Mouse (Mus musculus) ZHBTc4 (cell line): ENCODE results near the gene Rhox10.
"Not testable (repeated sequence)": the region's sequence is repeated elsewhere in the genome, so short reads cannot be mapped to it uniquely, and the experiment has no call there.

Experiments used
- DNase-seq: peaks from one replicate; pipeline ENCODE4 v3.0.0-alpha.2; 2011; ENCODE audit warnings: low read depth, low spot score

Rhox10 gene

GRCm38 (mm10) chrX:38066175-38066574, at the start of gene Rhox10:
TSS of gene Rhox10 (plus strand) at chrX:38066475.
- peak; percentile 35 for DNase-seq

- not testable (repeated sequence) for DNase-seq
Observed at GRCm38 (mm10) chrX:38018597-38018996, 47.7 kb upstream of the Rhox10 start, which contains the start of gene Btg1-ps1. TSS of gene Btg1-ps1 (minus strand) at chrX:38018815.

GRCm38 (mm10) chrX:38033841-38034240, 32.4 kb upstream of the Rhox10 start:
- DNase-seq = no peak

- no peak for DNase-seq
Observed at GRCm38 (mm10) chrX:38039666-38040065, 26.6 kb upstream of the Rhox10 start.

- not testable (repeated sequence) for DNase-seq
Observed at GRCm38 (mm10) chrX:38043014-38043413, 23.3 kb upstream of the Rhox10 start, which contains the start of gene Btg1-ps2. TSS of gene Btg1-ps2 (minus strand) at chrX:38043114.

- DNase-seq = peak; percentile 33
Observed at GRCm38 (mm10) chrX:38061544-38061943, 4.7 kb upstream of the Rhox10 start.

GRCm38 (mm10) chrX:38084226-38084625, 18.0 kb downstream of the Rhox10 start:
- peak; percentile 74 for DNase-seq

GRCm38 (mm10) chrX:38085041-38085440, 18.8 kb downstream of the Rhox10 start, which contains the start of gene Rhox11:
TSS of gene Rhox11 (minus strand) at chrX:38085141.
- no peak for DNase-seq

- no peak for DNase-seq
Observed at GRCm38 (mm10) chrX:38110807-38111206, 44.5 kb downstream of the Rhox10 start, which contains the start of gene Rhox12. TSS of gene Rhox12 (minus strand) at chrX:38110907.

GRCm38 (mm10) chrX:38120982-38121381, 54.7 kb downstream of the Rhox10 start, which contains the start of gene Rhox13:
TSS of gene Rhox13 (plus strand) at chrX:38121219.
- peak; percentile 6 for DNase-seq
